Mouse (Mus musculus): ENCODE measurements around the gene Klhdc7b.

Klhdc7b gene

DNA sequence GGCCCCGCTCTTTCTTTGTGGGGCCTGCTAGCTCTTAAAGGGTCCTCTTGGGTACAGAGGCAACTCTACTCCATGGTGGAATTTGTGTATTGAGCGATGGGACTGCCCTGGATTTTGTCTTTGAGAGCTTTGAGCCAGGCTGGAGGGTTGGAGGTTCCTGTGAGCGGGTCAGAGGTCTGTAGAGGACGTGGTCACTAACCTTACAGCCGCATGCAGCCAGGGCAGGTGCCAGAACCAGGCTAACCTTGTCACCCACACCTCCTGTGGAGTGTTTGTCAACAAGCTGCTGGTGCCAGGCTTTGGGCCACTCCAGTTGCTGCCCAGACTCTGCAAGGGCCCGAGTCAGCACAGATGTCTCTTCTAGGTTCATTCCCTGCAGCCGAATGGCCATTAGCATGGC lies 8.7 kb upstream of the Klhdc7b start:
- DNase-seq: peak in 1 of 2 experiments; percentile 28

GRCm38 (mm10) chr15:89376957-89377356 lies 7.8 kb upstream of the Klhdc7b start, which contains the start of gene Tymp:
Gene Tymp (minus strand): TSS chr15:89377039.
- DNase-seq: peak in 1 of 2 experiments; percentile 31

- peak in 1 of 2 experiments; percentile 33 for DNase-seq
Measured at GRCm38 (mm10) chr15:89377362-89377761, 7.4 kb upstream of the Klhdc7b start.

GRCm38 (mm10) chr15:89377938-89378828 lies 6.5 kb upstream of the Klhdc7b start:
- peak in 1 of 2 experiments; percentile 63 for DNase-seq

GRCm38 (mm10) chr15:89378831-89379401 lies 5.8 kb upstream of the Klhdc7b start, which contains the start of gene Odf3b:
Gene Odf3b (minus strand): TSS chr15:89379282.
- peak; percentile 91 for DNase-seq

DNA sequence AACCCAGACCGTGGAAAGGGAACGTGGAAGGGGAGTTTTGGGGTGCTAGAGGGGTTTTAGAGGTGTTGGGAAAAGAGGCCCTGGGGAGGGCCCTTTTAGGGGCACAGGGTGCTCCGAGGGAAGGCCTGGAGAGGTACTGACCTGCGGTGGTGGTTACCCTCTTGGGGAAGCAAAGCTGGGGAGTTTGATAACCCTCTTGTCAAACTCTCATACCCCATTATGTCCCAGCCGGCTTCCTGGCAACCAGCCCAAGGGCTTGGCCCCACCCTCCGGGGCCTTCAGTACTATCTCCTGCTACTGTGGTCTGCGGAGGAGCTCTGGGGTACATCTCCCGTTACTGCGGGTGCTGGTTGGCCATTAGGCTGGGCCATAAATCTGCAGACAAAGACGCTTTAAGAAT lies 5.3 kb upstream of the Klhdc7b start:
- DNase-seq: peak; percentile 75 to 81

- DNase-seq: peak in 1 of 2 experiments; percentile 16
Measured at GRCm38 (mm10) chr15:89387127-89387526, 2.4 kb downstream of the Klhdc7b start.

- peak; percentile 71 to 75 for DNase-seq
Measured at GRCm38 (mm10) chr15:89390081-89390480, 5.4 kb downstream of the Klhdc7b start.

- no peak for DNase-seq
Measured at GRCm38 (mm10) chr15:89396883-89397282, 12.2 kb downstream of the Klhdc7b start.

GRCm38 (mm10) chr15:89398146-89398545 lies 13.4 kb downstream of the Klhdc7b start:
- no peak for DNase-seq

- DNase-seq: no peak
Measured at GRCm38 (mm10) chr15:89399716-89400115, 15.0 kb downstream of the Klhdc7b start.

- no peak for DNase-seq
Measured at GRCm38 (mm10) chr15:89402471-89402870, 17.8 kb downstream of the Klhdc7b start.

DNA sequence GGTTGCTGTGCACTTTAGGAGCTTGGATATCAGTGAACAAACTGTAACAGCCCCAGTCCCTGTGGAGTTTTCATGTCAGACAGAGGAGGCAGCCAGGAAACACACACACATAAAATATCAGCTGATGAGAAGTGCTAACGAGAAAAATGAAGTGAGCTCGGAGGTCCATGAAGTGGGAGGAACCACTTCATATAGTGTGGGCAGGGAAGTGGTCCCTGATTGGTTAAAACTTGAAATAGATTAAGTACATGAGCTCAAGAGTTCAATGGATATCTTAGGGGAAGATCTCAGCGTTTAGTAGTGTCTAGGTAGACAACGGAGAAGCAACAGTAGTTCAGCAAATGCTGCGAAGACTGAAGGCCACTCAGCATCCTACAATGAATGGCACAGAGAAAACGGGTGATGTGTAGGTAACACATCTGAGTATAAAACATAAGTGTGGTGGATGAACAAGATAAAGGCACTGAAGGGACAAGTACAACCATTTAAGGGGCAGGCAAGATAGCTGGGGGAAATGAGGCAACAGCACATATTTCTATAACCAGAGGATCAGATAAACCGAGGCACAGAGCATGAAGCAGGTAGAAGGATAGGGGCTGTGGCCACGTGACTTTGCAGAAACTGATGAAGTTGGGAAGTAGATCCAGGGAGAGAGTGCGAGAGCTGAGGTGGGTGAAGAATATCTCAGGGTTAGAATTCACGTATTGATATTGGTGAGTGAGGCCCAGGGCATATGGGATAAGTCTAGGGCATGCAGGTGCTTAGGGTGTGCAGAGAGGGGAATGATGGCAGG lies 20.3 kb downstream of the Klhdc7b start:
- DNase-seq: no peak

GRCm38 (mm10) chr15:89406691-89407090 lies 22.0 kb downstream of the Klhdc7b start:
- DNase-seq: no peak

GRCm38 (mm10) chr15:89410118-89410517 lies 25.4 kb downstream of the Klhdc7b start, which contains the start of gene Syce3:
Gene Syce3 (minus strand): TSS chr15:89410503.
- peak in 1 of 2 experiments; percentile 24 for DNase-seq

DNA sequence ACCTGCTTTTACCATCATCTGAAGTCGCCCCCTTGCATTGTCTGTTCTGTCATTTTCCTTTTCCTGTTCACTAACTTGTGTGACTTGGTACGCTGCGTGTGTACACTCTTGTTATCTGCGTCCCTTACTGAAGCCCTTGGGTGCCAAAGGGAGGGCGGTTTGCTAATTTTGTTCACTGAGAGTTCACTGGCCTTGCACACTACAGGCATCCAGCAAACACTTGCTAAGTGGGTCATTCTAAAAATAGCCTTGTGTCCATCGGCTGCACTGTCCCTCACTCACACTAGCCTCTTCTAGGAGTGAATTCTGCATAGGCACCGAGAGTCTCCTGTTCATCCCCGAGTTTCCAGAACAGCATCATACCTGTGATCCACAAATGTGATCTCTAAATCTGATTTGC lies 30.6 kb downstream of the Klhdc7b start:
- DNase-seq: peak; percentile 58 to 59

DNA sequence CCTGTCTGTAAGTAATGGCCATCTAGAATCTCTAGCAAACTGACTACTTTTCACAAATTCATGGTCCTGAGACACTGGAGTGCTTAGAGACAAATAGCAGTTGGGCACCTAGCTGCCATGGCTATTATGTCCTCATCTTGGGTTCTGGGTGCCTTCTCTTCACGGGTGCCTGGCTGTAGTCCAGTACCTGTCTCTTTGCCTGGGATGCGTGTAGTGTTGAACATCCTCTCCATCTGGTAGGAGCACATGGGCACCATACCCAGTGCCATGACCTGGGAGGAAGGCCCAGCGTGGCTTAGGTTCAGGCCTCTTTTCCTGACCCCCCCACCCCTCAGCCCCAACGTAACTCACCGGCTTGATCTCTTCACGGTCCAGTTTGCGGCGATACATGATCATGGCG lies 37.2 kb downstream of the Klhdc7b start:
- DNase-seq: peak; percentile 46 to 54

- no peak for DNase-seq
Measured at GRCm38 (mm10) chr15:89424621-89425020, 39.9 kb downstream of the Klhdc7b start.

DNA sequence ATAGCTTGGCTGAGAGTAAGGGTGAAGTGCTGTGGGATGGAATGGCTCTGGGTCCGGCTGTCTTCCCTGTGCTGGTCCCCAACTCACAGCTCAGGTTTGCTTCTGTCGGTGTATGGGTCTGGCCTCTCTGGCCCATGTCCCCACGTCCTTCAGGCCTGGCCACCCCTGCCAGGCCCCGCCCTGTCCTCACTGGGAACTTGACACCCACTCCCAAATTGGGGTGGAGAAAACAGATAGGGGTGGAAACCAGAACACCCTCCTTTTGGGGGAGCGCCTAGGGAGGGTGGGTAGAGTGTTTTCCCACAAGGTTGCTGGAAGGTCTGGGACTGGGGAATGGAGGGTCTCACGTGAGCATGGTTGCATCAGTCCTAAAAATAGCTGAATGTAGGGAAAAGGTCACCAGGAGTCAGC lies 41.0 kb downstream of the Klhdc7b start, which contains the start of gene Cpt1b:
Cpt1b (minus strand) TSS at position 153 of the 411 bp plus-strand sequence.
- no peak for DNase-seq

DNA sequence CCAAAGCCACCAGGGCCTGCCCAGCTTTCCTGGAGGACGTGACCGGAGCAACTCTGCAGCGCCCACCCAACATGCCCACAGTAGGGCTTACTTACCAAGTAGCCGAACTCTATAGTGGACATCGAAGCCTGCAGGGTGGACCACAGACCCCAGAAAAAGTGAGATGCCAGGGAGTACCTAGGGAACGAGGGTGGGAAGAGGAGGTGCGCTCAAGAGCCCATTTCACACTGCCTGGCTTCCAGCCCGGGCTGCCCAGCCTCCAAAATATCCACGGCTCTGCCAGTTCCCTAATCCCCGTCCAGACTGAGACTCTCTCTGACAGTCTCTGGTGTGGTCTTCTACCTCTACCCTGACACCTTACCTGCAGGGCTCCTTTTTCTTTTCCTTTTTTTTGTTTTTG lies 42.0 kb downstream of the Klhdc7b start:
- DNase-seq: no peak

- DNase-seq: no peak
Measured at GRCm38 (mm10) chr15:89428136-89428790, 43.5 kb downstream of the Klhdc7b start.

- no peak for DNase-seq
Measured at GRCm38 (mm10) chr15:89428821-89429351, 44.2 kb downstream of the Klhdc7b start.

Measured in cerebellum, postnatal 25 days (tissue).